Mouse (Mus musculus): ENCODE data around the gene Pla2g2c. TPM values are rescaled to one million over a fixed set of nuclear protein-coding genes. Genes with fewer than 3 reads are reported as not detected.

Gene Pla2g2c
- polyA plus RNA-seq (2014; fragmentation: Nextera tagmentation; extraction: Ambion mirVana): 0.15 and 0.25 TPM in 2 replicates

- DNase-seq (no peak), ATAC-seq (ENCODE audit: insufficient read depth) (no peak)
- Histone ChIP-seq H3K4me3 (ENCODE audit: low read depth, low read length) (peak within 1 kb of the TSS; percentile 15), H3K27me3 (ENCODE audit: insufficient read depth, low read length) (no peaks in the 10 kb centered on the region), H3K27ac (ENCODE audit: low read depth) (peak within 1 kb of the TSS; percentile 38; the same call in 1 of the 2 replicates), H3K36me3 (ENCODE audit: insufficient read depth) (no peaks in the 10 kb centered on the region), H3K4me1 (ENCODE audit: insufficient read depth) (peaks cover 16% of the 10 kb centered on the region), H3K9me3 (ENCODE audit: low read depth, low read length) (no peaks in the 10 kb centered on the region), H3K9ac (peak within 1 kb of the TSS; percentile 28; the same call in 1 of the 2 replicates), H3K4me2 (peak within 1 kb of the TSS; percentile 56)
- TF ChIP-seq CTCF (IDR thresholded peaks at IDR 0.05; ENCODE audit: low read depth): no peak
- WGBS: 33% methylated on average over 18 of the region's 18 CpGs
These were observed at the start of gene Pla2g2c for GRCm38 (mm10) chr4:138724354-138725126. Gene Pla2g2c, plus strand, starts transcription at chr4:138724792.

DNA sequence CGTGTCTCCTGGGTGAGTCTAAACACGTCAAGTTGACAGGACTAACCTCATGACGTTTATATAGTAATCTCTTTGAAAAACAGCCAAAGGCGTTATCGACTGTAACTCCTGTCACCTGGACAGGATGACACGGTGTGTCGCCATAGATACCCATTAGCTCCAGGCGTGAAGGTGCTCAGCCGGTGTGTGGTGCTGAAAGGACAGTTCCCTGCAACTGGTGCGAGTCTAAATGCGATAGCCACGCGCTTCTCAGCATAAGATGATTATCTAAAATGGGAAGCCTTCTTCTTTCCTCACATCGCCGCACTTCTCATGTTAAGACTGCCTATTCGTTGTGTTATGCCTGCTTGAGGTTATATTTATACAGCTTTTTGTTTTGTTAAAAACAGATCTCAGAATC, 48.1 kb upstream of the Pla2g2c start:
- no peaks in the 10 kb centered on the region for H3K9me3 ChIP-seq (ENCODE audit: low read depth, low read length)
- TF ChIP-seq CTCF (IDR thresholded peaks at IDR 0.05; ENCODE audit: low read depth): no peak
- H3K27me3 ChIP-seq (ENCODE audit: insufficient read depth, low read length): no peaks in the 10 kb centered on the region
- no peak overlapping the region for H3K27ac ChIP-seq (ENCODE audit: low read depth)
- H3K36me3 ChIP-seq (ENCODE audit: insufficient read depth): no peaks in the 10 kb centered on the region
- H3K4me2 ChIP-seq: no peak overlapping the region
- H3K9ac ChIP-seq: no peak overlapping the region
- DNase-seq (peak; percentile 87), ATAC-seq (ENCODE audit: insufficient read depth) (no peak)
- no peak overlapping the region for H3K4me3 ChIP-seq (ENCODE audit: low read depth, low read length)
- H3K4me1 ChIP-seq (ENCODE audit: insufficient read depth): no peaks in the 10 kb centered on the region
- 10% methylated on average over 16 of the region's 16 CpGs for WGBS

GRCm38 (mm10) chr4:138677579-138677978, 47.0 kb upstream of the Pla2g2c start:
- Histone ChIP-seq H3K36me3 (ENCODE audit: insufficient read depth) (no peaks in the 10 kb centered on the region), H3K27me3 (ENCODE audit: insufficient read depth, low read length) (no peaks in the 10 kb centered on the region), H3K9me3 (ENCODE audit: low read depth, low read length) (no peaks in the 10 kb centered on the region), H3K4me1 (ENCODE audit: insufficient read depth) (no peaks in the 10 kb centered on the region), H3K27ac (ENCODE audit: low read depth) (no peak overlapping the region), H3K4me2 (no peak overlapping the region), H3K9ac (no peak overlapping the region), H3K4me3 (ENCODE audit: low read depth, low read length) (no peak overlapping the region)
- ATAC-seq (ENCODE audit: insufficient read depth) (no peak), DNase-seq (peak; percentile 72)
- no peak for TF ChIP-seq CTCF (IDR thresholded peaks at IDR 0.05; ENCODE audit: low read depth)
- 20% methylated on average over 16 of the region's 16 CpGs for WGBS

DNA sequence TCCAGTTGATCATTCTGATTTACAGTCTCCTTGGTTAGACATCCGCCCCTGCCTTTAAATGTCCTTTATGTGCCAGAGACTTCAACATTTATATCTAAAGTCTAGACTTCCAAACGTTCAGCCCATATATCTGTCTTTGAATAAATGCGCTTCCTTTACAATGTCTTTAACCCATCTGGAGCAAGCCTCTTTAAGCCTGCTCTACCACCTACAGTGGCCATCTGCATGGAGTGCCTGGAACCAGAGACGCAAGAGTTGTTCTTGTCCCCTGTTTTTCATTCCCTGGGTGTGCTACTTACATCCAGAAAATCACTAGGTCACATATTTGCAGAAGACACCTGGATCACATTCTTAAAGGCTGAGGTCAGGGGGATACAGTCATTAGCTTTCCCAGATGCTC, 44.5 kb upstream of the Pla2g2c start:
- DNase-seq: no peak
- H3K4me1 ChIP-seq (ENCODE audit: insufficient read depth): no peaks in the 10 kb centered on the region
- ATAC-seq (ENCODE audit: insufficient read depth): no peak
- H3K4me3 ChIP-seq (ENCODE audit: low read depth, low read length): no peak overlapping the region
- no peaks in the 10 kb centered on the region for H3K36me3 ChIP-seq (ENCODE audit: insufficient read depth)
- no peak overlapping the region for H3K9ac ChIP-seq
- TF ChIP-seq CTCF (IDR thresholded peaks at IDR 0.05; ENCODE audit: low read depth): no peak
- 67% methylated on average over 4 of the region's 4 CpGs for WGBS
- H3K9me3 ChIP-seq (ENCODE audit: low read depth, low read length): no peaks in the 10 kb centered on the region
- no peak overlapping the region for H3K27ac ChIP-seq (ENCODE audit: low read depth)
- H3K27me3 ChIP-seq (ENCODE audit: insufficient read depth, low read length): no peaks in the 10 kb centered on the region
- no peak overlapping the region for H3K4me2 ChIP-seq

DNA sequence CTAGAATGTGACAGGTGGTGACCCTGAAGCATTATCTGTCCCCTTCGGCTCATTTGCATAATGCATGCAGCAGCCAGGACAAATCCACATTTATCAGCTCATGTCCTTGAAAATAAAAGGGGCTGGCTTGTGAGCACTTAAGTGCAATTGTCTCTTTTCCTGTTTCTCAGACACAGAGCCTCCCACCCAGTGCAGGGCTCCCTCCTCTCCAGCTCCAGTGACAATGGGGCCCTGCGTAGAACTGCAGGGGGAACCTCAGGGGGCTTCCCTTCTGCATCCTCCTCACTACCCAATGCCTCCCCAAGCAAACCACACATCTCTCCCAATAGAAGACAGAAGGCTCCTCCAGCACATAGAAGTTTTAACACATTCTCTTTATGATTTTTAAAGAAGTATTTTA, 41.8 kb upstream of the Pla2g2c start:
- Histone ChIP-seq H3K4me2 (no peak overlapping the region), H3K4me3 (ENCODE audit: low read depth, low read length) (no peak overlapping the region), H3K27ac (ENCODE audit: low read depth) (no peak overlapping the region), H3K36me3 (ENCODE audit: insufficient read depth) (no peaks in the 10 kb centered on the region), H3K4me1 (ENCODE audit: insufficient read depth) (no peaks in the 10 kb centered on the region), H3K9ac (no peak overlapping the region), H3K27me3 (ENCODE audit: insufficient read depth, low read length) (no peaks in the 10 kb centered on the region), H3K9me3 (ENCODE audit: low read depth, low read length) (no peaks in the 10 kb centered on the region)
- ATAC-seq (ENCODE audit: insufficient read depth) (no peak), DNase-seq (no peak)
- no peak for TF ChIP-seq CTCF (IDR thresholded peaks at IDR 0.05; ENCODE audit: low read depth)
- WGBS: 65% methylated on average over 2 of the region's 2 CpGs

DNA sequence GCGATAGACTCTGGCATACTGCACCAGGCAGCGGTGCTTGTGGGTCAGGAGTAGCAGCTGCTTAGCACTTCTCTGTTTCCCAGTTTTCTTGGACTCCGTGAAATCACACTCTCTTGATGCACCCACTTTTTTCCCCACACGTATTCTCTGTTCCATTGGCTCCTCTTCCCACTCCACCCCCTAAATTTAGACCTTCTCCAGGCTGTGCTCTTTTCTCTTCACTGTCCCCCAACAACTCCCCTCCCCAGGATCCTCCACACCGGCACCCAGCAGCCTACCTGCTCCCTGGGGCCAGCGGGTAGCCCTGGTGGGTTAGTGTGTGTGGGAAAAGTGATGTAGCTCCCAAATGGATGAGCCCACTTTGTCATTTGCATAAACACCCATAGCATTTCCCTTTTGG, 38.8 kb upstream of the Pla2g2c start:
- DNase-seq: no peak
- WGBS: 68% methylated on average over 6 of the region's 6 CpGs
- H3K27me3 ChIP-seq (ENCODE audit: insufficient read depth, low read length): peaks cover 18% of the 10 kb centered on the region; the same call in 1 of the 2 replicates
- no peak overlapping the region for H3K4me3 ChIP-seq (ENCODE audit: low read depth, low read length)
- no peak for TF ChIP-seq CTCF (IDR thresholded peaks at IDR 0.05; ENCODE audit: low read depth)
- no peak for ATAC-seq (ENCODE audit: insufficient read depth)
- no peak overlapping the region for H3K27ac ChIP-seq (ENCODE audit: low read depth)
- H3K9me3 ChIP-seq (ENCODE audit: low read depth, low read length): no peaks in the 10 kb centered on the region
- no peaks in the 10 kb centered on the region for H3K4me1 ChIP-seq (ENCODE audit: insufficient read depth)
- no peak overlapping the region for H3K9ac ChIP-seq
- H3K4me2 ChIP-seq: no peak overlapping the region
- H3K36me3 ChIP-seq (ENCODE audit: insufficient read depth): no peaks in the 10 kb centered on the region

- H3K27me3 ChIP-seq (ENCODE audit: insufficient read depth, low read length): peaks cover 38% of the 10 kb centered on the region; the same call in 1 of the 2 replicates
- WGBS: 29% methylated on average over 3 of the region's 3 CpGs
- TF ChIP-seq CTCF (IDR thresholded peaks at IDR 0.05; ENCODE audit: low read depth): no peak
These were observed 35.5 kb upstream of the Pla2g2c start for GRCm38 (mm10) chr4:138689094-138689512.

More at GRCm38 (mm10) chr4:138689094-138689512, 35.5 kb upstream of the Pla2g2c start:
- Histone ChIP-seq H3K4me3 (ENCODE audit: low read depth, low read length) (no peak overlapping the region), H3K36me3 (ENCODE audit: insufficient read depth) (no peaks in the 10 kb centered on the region), H3K27ac (ENCODE audit: low read depth) (no peak overlapping the region), H3K4me2 (no peak overlapping the region), H3K9ac (no peak overlapping the region), H3K4me1 (ENCODE audit: insufficient read depth) (no peaks in the 10 kb centered on the region; the same call in 1 of the 2 replicates), H3K9me3 (ENCODE audit: low read depth, low read length) (no peaks in the 10 kb centered on the region)
- DNase-seq (no peak), ATAC-seq (ENCODE audit: insufficient read depth) (no peak)

All from lung, embryonic 14.5 days (tissue).